Mouse (Mus musculus) midbrain, embryonic 11.5 days (tissue): ENCODE results near the gene Tcte2. TPM values are rescaled to one million over a fixed set of nuclear protein-coding genes. Genes with fewer than 3 reads are reported as not detected.
A peak's percentile ranks its signal among the peaks of the same experiment; 100 is the strongest.
"Not testable (repeated sequence)": the region's sequence is repeated elsewhere in the genome, so short reads cannot be mapped to it uniquely, and the experiment has no call there.

Experiments used
- ATAC-seq: fragments of 200-750 bp; cut with Nextera tagmentation; 2 replicates; pipeline ENCODE4 v1.8.0; 2017; ENCODE audit warnings: moderate TSS enrichment, moderate library complexity; ENCODE audit not compliant: low FRiP score
- DNase-seq: peaks from one replicate; pipeline ENCODE4 v3.0.0; 2015; ENCODE audit warnings: low spot score; ENCODE audit errors: missing footprints
- H3K27ac ChIP-seq: fragments of 300-500 bp; sonication (generic); 2 replicates; pipeline ENCODE4 v1.5.1; 2014; ENCODE audit warnings: low read depth, low read length
- H3K27me3 ChIP-seq: fragments of 300-500 bp; sonication (generic); 2 replicates; pipeline ENCODE4 v1.6.1; 2014; ENCODE audit warnings: mild to moderate bottlenecking, low read length, moderate library complexity, mixed read lengths; ENCODE audit not compliant: control insufficient read depth, insufficient read depth
- H3K36me3 ChIP-seq: fragments of 300-500 bp; sonication (generic); 2 replicates; pipeline ENCODE4 v1.6.1; 2014; ENCODE audit warnings: mild to moderate bottlenecking, low read length, moderate library complexity, mixed read lengths; ENCODE audit not compliant: control insufficient read depth, insufficient read depth
- H3K4me1 ChIP-seq: fragments of 300-500 bp; sonication (generic); 2 replicates; pipeline ENCODE4 v1.6.1; 2014; ENCODE audit warnings: low read length; ENCODE audit not compliant: control insufficient read depth, insufficient read depth
- H3K4me2 ChIP-seq: fragments of 300-500 bp; sonication (generic); 2 replicates; pipeline ENCODE4 v1.6.1; 2014; ENCODE audit warnings: mild to moderate bottlenecking, moderate library complexity
- H3K4me3 ChIP-seq: fragments of 300-500 bp; sonication (generic); 2 replicates; pipeline ENCODE4 v1.5.1; 2014; ENCODE audit warnings: low read depth, low read length
- H3K9ac ChIP-seq: fragments of 300-500 bp; sonication (generic); 2 replicates; pipeline ENCODE4 v1.6.1; 2014; ENCODE audit warnings: low read length
- H3K9me3 ChIP-seq: fragments of 300-500 bp; sonication (generic); 2 replicates; pipeline ENCODE4 v1.6.1; 2016; ENCODE audit warnings: low read length; ENCODE audit not compliant: control insufficient read depth
- WGBS: fragments of 180-500 bp; shearing (Covaris S2); extraction: QIAGEN DNeasy Blood & Tissue Kit; methylation state at CpG from one replicate; pipeline ENCODE4 v1.1.7; 2014; 5-methylcytosine and 5-hydroxymethylcytosine counted together
- polyA plus RNA-seq: library from polyadenylated mRNA; unstranded; fragments of >200 nt; fragmentation: Nextera tagmentation; extraction: Ambion mirVana; gene quantifications from 2 replicates; pipeline ENCODE4 v1.2.1, GENCODE M21; 2014

Gene Tcte2
- polyA plus RNA-seq, 1 experiment from 2014 or later, result 5.8 TPM

- WGBS, result 86% methylated on average over 6 of the region's 6 CpGs
- Histone ChIP-seq H3K4me2 (no peak overlapping the region), H3K27me3 (no peaks in the 10 kb centered on the region), H3K4me3 (no peak overlapping the region), H3K9me3 (no peaks in the 10 kb centered on the region), H3K27ac (no peak overlapping the region), H3K9ac (no peak overlapping the region), H3K4me1 (peaks cover 20% of the 10 kb centered on the region), H3K36me3 (no peaks in the 10 kb centered on the region)
- ATAC-seq (no peak), DNase-seq (no peak)
These were observed 81.9 kb downstream of the Tcte2 start for GRCm38 (mm10) chr17:13679725-13680124.

GRCm38 (mm10) chr17:13677225-13678148 lies 84.1 kb downstream of the Tcte2 start:
- H3K36me3 ChIP-seq, result no peaks in the 10 kb centered on the region
- no peaks in the 10 kb centered on the region for H3K27me3 ChIP-seq
- no peaks in the 10 kb centered on the region for H3K9me3 ChIP-seq
- H3K4me1 ChIP-seq, result peaks cover 17% of the 10 kb centered on the region
- peak overlapping the region; percentile 7; the same call in 1 of the 2 replicates for H3K4me2 ChIP-seq
- no peak overlapping the region for H3K4me3 ChIP-seq
- peak overlapping the region; percentile 53 for H3K9ac ChIP-seq
- H3K27ac ChIP-seq, result peak overlapping the region; percentile 2; the same call in 1 of the 2 replicates
- no peak for DNase-seq
- WGBS, result 40% methylated on average over 9 of the region's 9 CpGs
- no peak for ATAC-seq

GRCm38 (mm10) chr17:13676099-13676498 lies 85.5 kb downstream of the Tcte2 start:
- peaks cover 16% of the 10 kb centered on the region for H3K4me1 ChIP-seq
- WGBS, result 84% methylated on average over 3 of the region's 3 CpGs
- not testable (repeated sequence) for ATAC-seq

GRCm38 (mm10) chr17:13675630-13676029 lies 86.0 kb downstream of the Tcte2 start:
- Histone ChIP-seq H3K4me1 (peaks cover 16% of the 10 kb centered on the region), H3K9me3 (no peaks in the 10 kb centered on the region), H3K27me3 (no peaks in the 10 kb centered on the region), H3K9ac (no peak overlapping the region), H3K27ac (no peak overlapping the region), H3K36me3 (no peaks in the 10 kb centered on the region), H3K4me2 (no peak overlapping the region), H3K4me3 (no peak overlapping the region)
- 48% methylated on average over 4 of the region's 4 CpGs for WGBS
- ATAC-seq (peak; percentile 20), DNase-seq (no peak)

More at GRCm38 (mm10) chr17:13676099-13676498, 85.5 kb downstream of the Tcte2 start:
- not testable (repeated sequence) for DNase-seq, H3K27ac ChIP-seq, H3K36me3 ChIP-seq, H3K9me3 ChIP-seq, H3K4me2 ChIP-seq, H3K4me3 ChIP-seq, H3K9ac ChIP-seq, H3K27me3 ChIP-seq

GRCm38 (mm10) chr17:13674695-13675306 lies 86.8 kb downstream of the Tcte2 start:
- ATAC-seq (no peak), DNase-seq (no peak)
- WGBS, result 85% methylated on average over 6 of the region's 6 CpGs
- peaks cover 18% of the 10 kb centered on the region for H3K4me1 ChIP-seq
- no peaks in the 10 kb centered on the region for H3K36me3 ChIP-seq
- no peaks in the 10 kb centered on the region for H3K27me3 ChIP-seq
- no peak overlapping the region for H3K27ac ChIP-seq
- no peak overlapping the region for H3K4me3 ChIP-seq
- no peak overlapping the region for H3K4me2 ChIP-seq
- H3K9ac ChIP-seq, result no peak overlapping the region
- H3K9me3 ChIP-seq, result no peaks in the 10 kb centered on the region

- WGBS, result 74% methylated on average over 4 of the region's 4 CpGs
- Histone ChIP-seq H3K4me1 (peaks cover 38% of the 10 kb centered on the region), H3K4me3 (no peak overlapping the region), H3K9me3 (no peaks in the 10 kb centered on the region), H3K9ac (no peak overlapping the region), H3K27ac (no peak overlapping the region), H3K36me3 (no peaks in the 10 kb centered on the region), H3K27me3 (no peaks in the 10 kb centered on the region), H3K4me2 (no peak overlapping the region)
- no peak for DNase-seq
- no peak for ATAC-seq
These were observed 89.9 kb downstream of the Tcte2 start for GRCm38 (mm10) chr17:13671732-13672131.

GRCm38 (mm10) chr17:13670227-13670626 lies 91.4 kb downstream of the Tcte2 start:
- Histone ChIP-seq H3K4me2 (no peak overlapping the region), H3K4me3 (no peak overlapping the region), H3K9me3 (no peaks in the 10 kb centered on the region), H3K36me3 (no peaks in the 10 kb centered on the region), H3K4me1 (peaks cover 42% of the 10 kb centered on the region), H3K9ac (no peak overlapping the region), H3K27me3 (no peaks in the 10 kb centered on the region), H3K27ac (peak overlapping the region; percentile 86; the same call in 1 of the 2 replicates)
- DNase-seq, result no peak
- ATAC-seq, result no peak

GRCm38 (mm10) chr17:13669206-13669605 lies 92.4 kb downstream of the Tcte2 start:
- DNase-seq (peak; percentile 91), ATAC-seq (0 out of 2 replicates have a peak, but pooled peaks have one; percentile 11)
- 28% methylated on average over 8 of the region's 8 CpGs for WGBS
- no peaks in the 10 kb centered on the region for H3K9me3 ChIP-seq
- no peaks in the 10 kb centered on the region for H3K27me3 ChIP-seq
- peak overlapping the region; percentile 31; the same call in 1 of the 2 replicates for H3K4me2 ChIP-seq
- no peaks in the 10 kb centered on the region for H3K36me3 ChIP-seq
- H3K4me3 ChIP-seq, result no peak overlapping the region
- H3K4me1 ChIP-seq, result peaks cover 42% of the 10 kb centered on the region
- peak overlapping the region; percentile 86 for H3K27ac ChIP-seq
- peak overlapping the region; percentile 24; the same call in 1 of the 2 replicates for H3K9ac ChIP-seq
